Mouse (Mus musculus): ENCODE data around the gene Akr1b10. TPM values are rescaled to one million over a fixed set of nuclear protein-coding genes. Genes with fewer than 3 reads are reported as not detected.
"Not testable (repeated sequence)": the region's sequence is repeated elsewhere in the genome, so short reads cannot be mapped to it uniquely, and the experiment has no call there.

Akr1b10 gene
- polyA plus RNA-seq, 1 experiment, result 102 TPM

DNA sequence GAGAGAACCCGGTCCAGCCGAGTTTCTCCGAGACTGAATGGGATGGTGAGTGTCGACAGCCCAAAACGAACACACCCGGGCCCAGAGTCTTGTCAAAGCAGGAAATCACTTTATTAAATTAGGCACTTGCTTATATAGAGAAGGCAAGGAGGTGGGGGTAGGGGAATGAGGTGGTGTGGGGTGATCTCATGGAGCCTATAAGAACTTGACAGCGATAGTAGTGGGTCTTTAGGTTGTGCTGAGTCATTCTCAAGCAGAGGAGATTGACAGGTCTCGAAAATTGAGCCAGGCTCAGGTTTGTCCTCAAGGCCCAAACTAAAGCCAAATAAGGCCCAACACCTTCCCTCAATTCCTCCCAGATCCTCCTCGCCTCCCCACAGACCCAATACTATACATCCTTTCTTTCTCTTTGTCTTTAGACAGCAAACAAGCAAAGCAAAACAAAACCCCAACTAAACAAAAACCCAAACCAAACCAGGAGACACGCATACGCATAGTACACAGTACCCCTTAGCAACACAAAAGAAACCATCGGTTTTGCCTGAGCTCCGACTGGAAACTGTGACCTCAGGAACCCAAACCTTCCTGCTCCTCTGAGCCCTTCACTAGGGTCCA, 15.7 kb downstream of the Akr1b10 start:
- H3K4me3 ChIP-seq (ENCODE audit: insufficient read depth, low read length), result no peak overlapping the region
- TF ChIP-seq POLR2A (IDR thresholded peaks at IDR 0.05; ENCODE audit: borderline replicate concordance, low read depth, low read length) (no peak), CTCF (IDR thresholded peaks at IDR 0.05; ENCODE audit: low read depth, low read length) (no peak)
- peak overlapping the region; percentile 80 for H3K27ac ChIP-seq (ENCODE audit: insufficient read depth, low read depth, low read length)
- peaks cover 42% of the 10 kb centered on the region for H3K4me1 ChIP-seq (ENCODE audit: control insufficient read depth, insufficient read depth, low read length)

DNA sequence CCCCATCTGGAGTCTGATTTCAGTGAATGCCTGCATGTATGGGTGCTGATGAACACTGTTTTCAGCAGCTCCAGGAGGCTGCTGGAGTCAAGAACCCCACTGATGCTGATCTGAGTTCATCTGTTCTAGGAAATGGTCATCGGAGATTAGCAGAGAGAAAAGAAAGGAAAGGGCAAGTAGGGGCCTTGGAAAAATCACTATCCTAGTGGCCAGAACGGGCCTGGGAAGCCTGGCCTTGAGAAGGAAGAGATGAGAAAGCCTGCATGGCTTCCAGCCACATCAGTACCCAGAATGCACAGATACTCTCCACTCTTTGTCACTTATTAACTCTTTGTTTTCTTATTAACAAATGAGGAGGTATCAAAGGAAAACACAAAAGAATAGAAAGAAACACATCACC, 16.7 kb downstream of the Akr1b10 start:
- no peak for TF ChIP-seq CTCF (IDR thresholded peaks at IDR 0.05; ENCODE audit: low read depth, low read length)
- TF ChIP-seq POLR2A (IDR thresholded peaks at IDR 0.05; ENCODE audit: borderline replicate concordance, low read depth, low read length), result no peak
- H3K4me1 ChIP-seq (ENCODE audit: control insufficient read depth, insufficient read depth, low read length), result peaks cover 35% of the 10 kb centered on the region
- no peak overlapping the region for H3K4me3 ChIP-seq (ENCODE audit: insufficient read depth, low read length)
- no peak overlapping the region for H3K27ac ChIP-seq (ENCODE audit: insufficient read depth, low read depth, low read length)

DNA sequence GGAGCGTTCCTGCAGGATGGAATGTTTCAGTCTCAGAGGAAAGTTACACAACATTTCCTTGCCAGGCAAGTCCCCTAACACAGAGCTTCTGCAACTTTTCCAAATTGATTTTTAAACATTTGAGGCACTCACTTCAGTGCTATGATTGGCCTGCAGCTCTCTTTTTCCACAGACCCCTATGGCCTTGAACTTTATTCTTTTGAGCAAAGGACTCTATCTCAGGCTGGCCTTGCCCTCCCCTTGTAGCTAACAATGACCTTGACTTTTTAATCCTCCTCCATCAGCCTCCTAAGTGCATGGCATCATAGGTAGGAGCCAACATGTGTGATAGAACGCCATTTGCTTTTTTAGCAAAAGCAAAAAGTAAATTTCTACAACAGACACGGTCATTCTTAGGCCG, 22.7 kb downstream of the Akr1b10 start:
- TF ChIP-seq CTCF (IDR thresholded peaks at IDR 0.05; ENCODE audit: low read depth, low read length) (no peak), POLR2A (IDR thresholded peaks at IDR 0.05; ENCODE audit: borderline replicate concordance, low read depth, low read length) (no peak)

DNA sequence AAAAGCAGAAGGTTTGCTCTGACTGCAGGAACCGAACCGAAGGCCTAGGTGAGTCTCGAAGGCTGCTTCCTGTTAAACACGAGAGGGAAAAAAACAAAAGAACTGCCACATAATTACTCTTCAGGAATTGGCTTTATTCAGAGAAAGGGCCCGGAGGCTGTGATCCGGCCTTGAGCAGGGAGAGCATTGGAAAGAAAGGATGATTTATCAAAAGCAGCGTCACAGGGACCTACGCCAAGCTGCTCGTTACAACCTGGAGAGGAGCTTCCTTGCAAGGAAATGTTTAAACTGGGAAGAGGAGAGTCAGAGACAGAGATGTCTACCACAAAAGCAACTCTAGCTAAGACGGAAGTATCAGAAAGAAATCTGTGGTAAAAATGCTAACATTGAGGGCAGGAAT, 23.4 kb downstream of the Akr1b10 start:
- no peak overlapping the region for H3K27ac ChIP-seq (ENCODE audit: insufficient read depth, low read depth, low read length)
- no peak overlapping the region for H3K4me3 ChIP-seq (ENCODE audit: insufficient read depth, low read length)
- peaks cover 7% of the 10 kb centered on the region for H3K4me1 ChIP-seq (ENCODE audit: control insufficient read depth, insufficient read depth, low read length)
- TF ChIP-seq CTCF (IDR thresholded peaks at IDR 0.05; ENCODE audit: low read depth, low read length) (no peak), POLR2A (IDR thresholded peaks at IDR 0.05; ENCODE audit: borderline replicate concordance, low read depth, low read length) (no peak)

More for the DNA sequence above, 22.7 kb downstream of the Akr1b10 start:
- H3K4me1 ChIP-seq (ENCODE audit: control insufficient read depth, insufficient read depth, low read length), result peaks cover under 1% of the 10 kb centered on the region; the same call in 1 of the 2 replicates
- H3K27ac ChIP-seq (ENCODE audit: insufficient read depth, low read depth, low read length), result no peak overlapping the region
- H3K4me3 ChIP-seq (ENCODE audit: insufficient read depth, low read length), result no peak overlapping the region

DNA sequence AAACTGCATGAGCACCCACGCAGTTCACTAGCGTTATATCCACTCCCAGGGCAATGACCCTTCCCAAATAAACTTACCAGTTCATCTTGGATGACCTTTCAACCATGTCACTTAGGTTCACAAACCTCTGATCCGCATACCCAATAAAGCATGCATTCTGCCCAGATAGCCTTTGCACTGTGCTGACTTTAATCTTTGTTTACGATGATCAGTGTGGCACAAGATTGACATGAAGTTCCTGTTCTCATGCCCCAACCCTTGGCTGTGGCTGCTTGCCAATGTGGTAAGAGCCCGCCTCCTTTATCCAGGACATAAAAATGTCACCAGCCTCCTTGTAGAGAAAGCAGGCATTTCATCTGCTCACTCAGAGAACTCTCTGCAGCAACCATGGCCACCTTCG, 28.0 kb downstream of the Akr1b10 start, which contains the start of gene Akr1b7:
TSS of gene Akr1b7 (plus strand) at position 312 of the 400 bp plus-strand sequence.
- no peak for TF ChIP-seq POLR2A (IDR thresholded peaks at IDR 0.05; ENCODE audit: borderline replicate concordance, low read depth, low read length)
- no peak for TF ChIP-seq CTCF (IDR thresholded peaks at IDR 0.05; ENCODE audit: low read depth, low read length)
- H3K4me1 ChIP-seq (ENCODE audit: control insufficient read depth, insufficient read depth, low read length), result peaks cover 18% of the 10 kb centered on the region

DNA sequence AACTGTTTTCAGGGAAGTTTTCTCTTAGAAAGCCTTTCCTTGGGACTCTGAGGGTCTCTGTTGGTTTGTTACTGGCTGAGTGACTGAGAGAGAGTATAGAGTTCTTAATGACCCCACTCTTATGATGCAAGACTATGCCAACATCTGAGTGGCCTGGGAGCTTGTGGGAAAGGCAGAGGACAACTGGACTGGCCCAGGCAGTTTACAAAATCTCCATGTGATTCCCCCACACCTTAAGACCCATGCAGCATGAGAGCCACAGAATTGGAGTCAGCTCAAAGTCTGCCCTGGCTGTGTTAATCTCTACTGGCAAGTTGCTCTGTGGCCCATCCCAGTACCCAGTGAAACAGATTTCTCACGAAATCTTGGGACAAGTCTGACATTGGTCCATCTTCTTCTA, 28.7 kb downstream of the Akr1b10 start:
- no peak overlapping the region for H3K4me3 ChIP-seq (ENCODE audit: insufficient read depth, low read length)
- H3K4me1 ChIP-seq (ENCODE audit: control insufficient read depth, insufficient read depth, low read length), result peaks cover 18% of the 10 kb centered on the region
- no peak for TF ChIP-seq POLR2A (IDR thresholded peaks at IDR 0.05; ENCODE audit: borderline replicate concordance, low read depth, low read length)
- TF ChIP-seq CTCF (IDR thresholded peaks at IDR 0.05; ENCODE audit: low read depth, low read length), result no peak
- no peak overlapping the region for H3K27ac ChIP-seq (ENCODE audit: insufficient read depth, low read depth, low read length)

More for the DNA sequence above, 28.0 kb downstream of the Akr1b10 start, which contains the start of gene Akr1b7:
- Histone ChIP-seq H3K27ac (ENCODE audit: insufficient read depth, low read depth, low read length) (no peak within 1 kb of the TSS), H3K4me3 (ENCODE audit: insufficient read depth, low read length) (no peak within 1 kb of the TSS)

DNA sequence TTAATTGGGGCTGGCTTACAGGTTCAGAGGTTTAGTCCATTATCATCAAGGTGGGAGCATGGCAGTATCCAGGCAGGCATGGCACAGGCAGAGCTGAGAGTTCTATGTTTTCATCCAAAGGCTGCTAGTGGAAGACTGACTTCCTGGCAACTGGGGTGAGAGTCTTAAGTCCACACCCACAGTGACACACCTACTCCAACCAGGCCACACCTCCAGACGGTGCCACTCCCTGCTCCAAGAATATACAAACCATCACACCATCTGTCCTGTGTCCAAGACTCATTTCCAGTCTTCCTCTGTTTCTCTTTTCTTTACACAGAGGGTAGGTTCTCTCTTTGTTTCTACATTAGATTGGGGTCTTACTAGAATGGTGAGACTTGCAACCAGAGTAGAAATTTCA, 29.4 kb downstream of the Akr1b10 start:
- H3K4me1 ChIP-seq (ENCODE audit: control insufficient read depth, insufficient read depth, low read length), result peaks cover 18% of the 10 kb centered on the region
- not testable (repeated sequence) for H3K4me3 ChIP-seq (ENCODE audit: insufficient read depth, low read length); H3K27ac ChIP-seq (ENCODE audit: insufficient read depth, low read depth, low read length)

DNA sequence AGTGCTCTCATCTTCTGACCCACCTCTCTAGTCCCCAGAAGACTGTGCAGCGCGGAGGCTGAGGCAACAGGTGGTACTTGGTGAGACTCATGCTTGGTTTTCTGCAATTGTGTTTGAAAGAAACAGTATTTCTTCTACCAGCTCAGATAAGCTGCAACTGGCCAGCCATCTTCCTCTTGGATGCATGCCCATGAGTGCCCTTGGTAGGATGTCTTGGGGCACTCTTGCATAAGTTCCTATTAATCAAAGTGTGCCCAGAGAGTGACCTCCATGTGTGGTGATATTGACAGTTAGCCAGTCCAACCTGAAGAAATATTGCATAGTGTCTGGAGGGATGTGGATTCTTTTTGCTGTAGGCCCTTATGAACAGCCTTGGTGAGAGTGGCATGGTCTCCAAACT, 32.5 kb downstream of the Akr1b10 start:
- peaks cover 23% of the 10 kb centered on the region for H3K4me1 ChIP-seq (ENCODE audit: control insufficient read depth, insufficient read depth, low read length)
- H3K27ac ChIP-seq (ENCODE audit: insufficient read depth, low read depth, low read length), result no peak overlapping the region
- TF ChIP-seq CTCF (IDR thresholded peaks at IDR 0.05; ENCODE audit: low read depth, low read length) (no peak), POLR2A (IDR thresholded peaks at IDR 0.05; ENCODE audit: borderline replicate concordance, low read depth, low read length) (no peak)
- H3K4me3 ChIP-seq (ENCODE audit: insufficient read depth, low read length), result no peak overlapping the region

DNA sequence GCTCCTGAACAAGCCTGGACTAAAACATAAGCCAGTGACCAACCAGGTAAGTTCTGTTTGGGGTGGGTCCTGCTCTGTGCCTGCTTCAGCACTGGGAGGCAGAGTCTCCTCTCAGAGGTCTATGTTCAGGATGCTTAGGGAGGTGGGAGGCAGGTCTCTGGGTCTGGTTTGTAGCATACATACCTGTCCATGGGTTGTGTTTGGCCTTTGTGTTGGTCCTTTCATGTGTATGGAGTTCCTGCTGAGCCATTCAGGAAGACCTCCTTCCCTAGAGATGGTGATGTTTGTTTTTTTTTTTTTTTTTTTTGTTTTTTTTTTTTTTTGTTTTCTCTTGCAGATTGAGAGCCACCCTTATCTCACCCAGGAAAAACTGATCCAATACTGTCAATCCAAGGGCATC, 35.1 kb downstream of the Akr1b10 start:
- H3K4me3 ChIP-seq (ENCODE audit: insufficient read depth, low read length), result no peak overlapping the region
- peaks cover 15% of the 10 kb centered on the region for H3K4me1 ChIP-seq (ENCODE audit: control insufficient read depth, insufficient read depth, low read length)
- no peak overlapping the region for H3K27ac ChIP-seq (ENCODE audit: insufficient read depth, low read depth, low read length)
- TF ChIP-seq POLR2A (IDR thresholded peaks at IDR 0.05; ENCODE audit: borderline replicate concordance, low read depth, low read length) (no peak), CTCF (IDR thresholded peaks at IDR 0.05; ENCODE audit: low read depth, low read length) (no peak)

DNA sequence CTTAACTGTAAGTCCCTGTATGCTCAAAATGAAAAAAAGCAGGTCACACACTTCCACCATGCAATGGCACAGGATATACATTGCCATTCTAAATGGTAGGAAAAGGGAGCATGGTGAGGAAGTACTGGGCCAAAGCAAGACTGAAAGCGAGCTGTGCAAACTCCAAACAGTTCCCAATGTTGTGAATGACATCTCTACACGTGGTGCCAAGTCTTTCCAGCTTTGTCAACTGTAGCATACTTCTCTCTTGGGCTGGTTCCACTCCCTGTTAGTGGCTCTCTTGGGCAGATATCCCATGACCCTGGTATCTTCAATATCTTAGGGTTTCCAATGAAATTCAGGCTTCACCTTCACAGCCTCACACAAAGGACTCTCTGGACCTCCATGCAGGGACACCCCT, 55.0 kb downstream of the Akr1b10 start:
- H3K4me1 ChIP-seq (ENCODE audit: control insufficient read depth, insufficient read depth, low read length), result no peaks in the 10 kb centered on the region
- no peak overlapping the region for H3K27ac ChIP-seq (ENCODE audit: insufficient read depth, low read depth, low read length)
- H3K4me3 ChIP-seq (ENCODE audit: insufficient read depth, low read length), result no peak overlapping the region
- TF ChIP-seq POLR2A (IDR thresholded peaks at IDR 0.05; ENCODE audit: borderline replicate concordance, low read depth, low read length) (no peak), CTCF (IDR thresholded peaks at IDR 0.05; ENCODE audit: low read depth, low read length) (no peak)

Data from bone marrow macrophage, adult 2 months (primary cell).